Mouse (Mus musculus): ENCODE measurements around the gene Bcl7a. TPM values are rescaled to one million over a fixed set of nuclear protein-coding genes. Genes with fewer than 3 reads are reported as not detected.

Bcl7a gene
- polyA plus RNA-seq, 1 experiment from 2014 or later, result 56.7 TPM

GRCm38 (mm10) chr5:123362911-123363310 is 19.3 kb downstream of the Bcl7a start:
- Histone ChIP-seq H3K9ac (ENCODE audit: low read length) (no peak overlapping the region), H3K27ac (ENCODE audit: low read depth, low read length) (no peak overlapping the region), H3K9me3 (ENCODE audit: control insufficient read depth, low read length) (no peaks in the 10 kb centered on the region), H3K4me2 (ENCODE audit: low read depth) (no peak overlapping the region), H3K36me3 (ENCODE audit: control insufficient read depth, insufficient read depth, low read length) (peaks cover 32% of the 10 kb centered on the region), H3K4me1 (ENCODE audit: control insufficient read depth, insufficient read depth, low read length) (no peaks in the 10 kb centered on the region), H3K4me3 (ENCODE audit: low read depth, low read length) (no peak overlapping the region), H3K27me3 (ENCODE audit: control insufficient read depth, insufficient read depth, low read length) (no peaks in the 10 kb centered on the region)
- 88% methylated on average over 4 of the region's 4 CpGs for WGBS
- no peak for DNase-seq (ENCODE audit: low spot score)
- no peak for ATAC-seq (ENCODE audit: insufficient read depth, low FRiP score, low TSS enrichment)

- Histone ChIP-seq H3K9me3 (ENCODE audit: control insufficient read depth, low read length) (no peaks in the 10 kb centered on the region), H3K4me1 (ENCODE audit: control insufficient read depth, insufficient read depth, low read length) (no peaks in the 10 kb centered on the region), H3K4me2 (ENCODE audit: low read depth) (no peak overlapping the region), H3K9ac (ENCODE audit: low read length) (no peak overlapping the region), H3K4me3 (ENCODE audit: low read depth, low read length) (no peak overlapping the region), H3K27ac (ENCODE audit: low read depth, low read length) (no peak overlapping the region), H3K27me3 (ENCODE audit: control insufficient read depth, insufficient read depth, low read length) (no peaks in the 10 kb centered on the region), H3K36me3 (ENCODE audit: control insufficient read depth, insufficient read depth, low read length) (peaks cover 32% of the 10 kb centered on the region)
- 91% methylated on average over 11 of the region's 11 CpGs for WGBS
- DNase-seq (ENCODE audit: low spot score) (no peak), ATAC-seq (ENCODE audit: insufficient read depth, low FRiP score, low TSS enrichment) (no peak)
Measured at GRCm38 (mm10) chr5:123364302-123364971, 20.8 kb downstream of the Bcl7a start.

GRCm38 (mm10) chr5:123368869-123369488 is 25.3 kb downstream of the Bcl7a start:
- no peaks in the 10 kb centered on the region for H3K27me3 ChIP-seq (ENCODE audit: control insufficient read depth, insufficient read depth, low read length)
- H3K4me1 ChIP-seq (ENCODE audit: control insufficient read depth, insufficient read depth, low read length), result no peaks in the 10 kb centered on the region
- no peak overlapping the region for H3K4me3 ChIP-seq (ENCODE audit: low read depth, low read length)
- peaks cover 44% of the 10 kb centered on the region for H3K36me3 ChIP-seq (ENCODE audit: control insufficient read depth, insufficient read depth, low read length)
- H3K4me2 ChIP-seq (ENCODE audit: low read depth), result no peak overlapping the region
- no peaks in the 10 kb centered on the region for H3K9me3 ChIP-seq (ENCODE audit: control insufficient read depth, low read length)
- 83% methylated on average over 13 of the region's 13 CpGs for WGBS
- peak; percentile 67 for DNase-seq (ENCODE audit: low spot score)
- no peak for ATAC-seq (ENCODE audit: insufficient read depth, low FRiP score, low TSS enrichment)
- H3K27ac ChIP-seq (ENCODE audit: low read depth, low read length), result no peak overlapping the region
- no peak overlapping the region for H3K9ac ChIP-seq (ENCODE audit: low read length)

GRCm38 (mm10) chr5:123370049-123370448 is 26.4 kb downstream of the Bcl7a start:
- ATAC-seq (ENCODE audit: insufficient read depth, low FRiP score, low TSS enrichment) (no peak), DNase-seq (ENCODE audit: low spot score) (no peak)
- 96% methylated on average over 5 of the region's 5 CpGs for WGBS
- Histone ChIP-seq H3K9me3 (ENCODE audit: control insufficient read depth, low read length) (no peaks in the 10 kb centered on the region), H3K4me1 (ENCODE audit: control insufficient read depth, insufficient read depth, low read length) (no peaks in the 10 kb centered on the region), H3K4me3 (ENCODE audit: low read depth, low read length) (no peak overlapping the region), H3K27me3 (ENCODE audit: control insufficient read depth, insufficient read depth, low read length) (no peaks in the 10 kb centered on the region), H3K4me2 (ENCODE audit: low read depth) (no peak overlapping the region), H3K27ac (ENCODE audit: low read depth, low read length) (no peak overlapping the region), H3K9ac (ENCODE audit: low read length) (no peak overlapping the region), H3K36me3 (ENCODE audit: control insufficient read depth, insufficient read depth, low read length) (peaks cover 38% of the 10 kb centered on the region)

GRCm38 (mm10) chr5:123375262-123375661 is 31.6 kb downstream of the Bcl7a start:
- H3K36me3 ChIP-seq (ENCODE audit: control insufficient read depth, insufficient read depth, low read length), result peaks cover 25% of the 10 kb centered on the region
- H3K4me2 ChIP-seq (ENCODE audit: low read depth), result no peak overlapping the region
- ATAC-seq (ENCODE audit: insufficient read depth, low FRiP score, low TSS enrichment) (no peak), DNase-seq (ENCODE audit: low spot score) (no peak)
- no peaks in the 10 kb centered on the region for H3K9me3 ChIP-seq (ENCODE audit: control insufficient read depth, low read length)
- no peak overlapping the region for H3K4me3 ChIP-seq (ENCODE audit: low read depth, low read length)
- H3K9ac ChIP-seq (ENCODE audit: low read length), result no peak overlapping the region
- WGBS, result 93% methylated on average over 10 of the region's 10 CpGs
- H3K27me3 ChIP-seq (ENCODE audit: control insufficient read depth, insufficient read depth, low read length), result no peaks in the 10 kb centered on the region
- peaks cover 4% of the 10 kb centered on the region; the same call in 1 of the 2 replicates for H3K4me1 ChIP-seq (ENCODE audit: control insufficient read depth, insufficient read depth, low read length)
- no peak overlapping the region for H3K27ac ChIP-seq (ENCODE audit: low read depth, low read length)

GRCm38 (mm10) chr5:123375793-123376452 is 32.3 kb downstream of the Bcl7a start:
- DNase-seq (ENCODE audit: low spot score) (no peak), ATAC-seq (ENCODE audit: insufficient read depth, low FRiP score, low TSS enrichment) (no peak)
- no peak overlapping the region for H3K9ac ChIP-seq (ENCODE audit: low read length)
- WGBS, result 90% methylated on average over 6 of the region's 6 CpGs
- no peak overlapping the region for H3K4me2 ChIP-seq (ENCODE audit: low read depth)
- peaks cover 4% of the 10 kb centered on the region; the same call in 1 of the 2 replicates for H3K4me1 ChIP-seq (ENCODE audit: control insufficient read depth, insufficient read depth, low read length)
- no peak overlapping the region for H3K27ac ChIP-seq (ENCODE audit: low read depth, low read length)
- no peaks in the 10 kb centered on the region for H3K9me3 ChIP-seq (ENCODE audit: control insufficient read depth, low read length)
- H3K36me3 ChIP-seq (ENCODE audit: control insufficient read depth, insufficient read depth, low read length), result peaks cover 19% of the 10 kb centered on the region
- no peaks in the 10 kb centered on the region for H3K27me3 ChIP-seq (ENCODE audit: control insufficient read depth, insufficient read depth, low read length)
- H3K4me3 ChIP-seq (ENCODE audit: low read depth, low read length), result no peak overlapping the region

GRCm38 (mm10) chr5:123376569-123376968 is 32.9 kb downstream of the Bcl7a start:
- H3K9ac ChIP-seq (ENCODE audit: low read length), result no peak overlapping the region
- DNase-seq (ENCODE audit: low spot score) (no peak), ATAC-seq (ENCODE audit: insufficient read depth, low FRiP score, low TSS enrichment) (no peak)
- H3K4me3 ChIP-seq (ENCODE audit: low read depth, low read length), result no peak overlapping the region
- H3K27ac ChIP-seq (ENCODE audit: low read depth, low read length), result no peak overlapping the region
- WGBS, result 76% methylated on average over 10 of the region's 10 CpGs
- no peak overlapping the region for H3K4me2 ChIP-seq (ENCODE audit: low read depth)
- H3K4me1 ChIP-seq (ENCODE audit: control insufficient read depth, insufficient read depth, low read length), result peaks cover 4% of the 10 kb centered on the region; the same call in 1 of the 2 replicates
- peaks cover 13% of the 10 kb centered on the region for H3K36me3 ChIP-seq (ENCODE audit: control insufficient read depth, insufficient read depth, low read length)
- H3K27me3 ChIP-seq (ENCODE audit: control insufficient read depth, insufficient read depth, low read length), result no peaks in the 10 kb centered on the region
- H3K9me3 ChIP-seq (ENCODE audit: control insufficient read depth, low read length), result no peaks in the 10 kb centered on the region

GRCm38 (mm10) chr5:123377120-123377955 is 33.7 kb downstream of the Bcl7a start:
- Histone ChIP-seq H3K9me3 (ENCODE audit: control insufficient read depth, low read length) (no peaks in the 10 kb centered on the region), H3K4me1 (ENCODE audit: control insufficient read depth, insufficient read depth, low read length) (peaks cover 4% of the 10 kb centered on the region; the same call in 1 of the 2 replicates), H3K36me3 (ENCODE audit: control insufficient read depth, insufficient read depth, low read length) (peaks cover 11% of the 10 kb centered on the region), H3K9ac (ENCODE audit: low read length) (no peak overlapping the region), H3K4me3 (ENCODE audit: low read depth, low read length) (no peak overlapping the region), H3K27me3 (ENCODE audit: control insufficient read depth, insufficient read depth, low read length) (no peaks in the 10 kb centered on the region), H3K27ac (ENCODE audit: low read depth, low read length) (no peak overlapping the region), H3K4me2 (ENCODE audit: low read depth) (no peak overlapping the region)
- DNase-seq (ENCODE audit: low spot score), result peak; percentile 77
- 73% methylated on average over 15 of the region's 15 CpGs for WGBS
- no peak for ATAC-seq (ENCODE audit: insufficient read depth, low FRiP score, low TSS enrichment)

Measured in neural tube, embryonic 11.5 days (tissue).